Mouse (Mus musculus) hindbrain, embryonic 13.5 days (tissue): Measurements from ENCODE around the gene Il1f9. TPM values are rescaled to one million over a fixed set of nuclear protein-coding genes. Genes with fewer than 3 reads are reported as not detected.
"Not testable (repeated sequence)": the region's sequence is repeated elsewhere in the genome, so short reads cannot be mapped to it uniquely, and the experiment has no call there.

Source experiments
- ATAC-seq: fragments of 200-750 bp; cut with Nextera tagmentation; 2 replicates; pipeline ENCODE4 v1.8.0; 2017; ENCODE audit warnings: moderate TSS enrichment; ENCODE audit not compliant: low FRiP score
- H3K27ac ChIP-seq: fragments of 300-500 bp; sonication (generic); 2 replicates; pipeline ENCODE4 v1.5.1; 2015; ENCODE audit warnings: inconsistent platforms, mild to moderate bottlenecking, moderate library complexity
- H3K27me3 ChIP-seq: fragments of 300-500 bp; sonication (generic); 2 replicates; pipeline ENCODE4 v1.6.1; 2015; ENCODE audit warnings: mild to moderate bottlenecking, inconsistent platforms
- H3K36me3 ChIP-seq: fragments of 300-500 bp; sonication (generic); 2 replicates; pipeline ENCODE4 v1.6.1; 2015; ENCODE audit warnings: mild to moderate bottlenecking, inconsistent platforms
- H3K4me1 ChIP-seq: fragments of 300-500 bp; sonication (generic); replicated peaks from 2 replicates; pipeline ENCODE4 v1.6.1; 2015; ENCODE audit warnings: inconsistent platforms
- H3K4me2 ChIP-seq: fragments of 300-500 bp; sonication (generic); 2 replicates; pipeline ENCODE4 v1.6.1; 2015; ENCODE audit warnings: inconsistent platforms, mild to moderate bottlenecking, moderate library complexity
- H3K4me3 ChIP-seq: fragments of 300-500 bp; sonication (generic); 2 replicates; pipeline ENCODE4 v1.5.1; 2015; ENCODE audit warnings: mild to moderate bottlenecking, inconsistent platforms
- H3K9ac ChIP-seq: fragments of 300-500 bp; sonication (generic); 2 replicates; pipeline ENCODE4 v1.6.1; 2015; ENCODE audit warnings: mild to moderate bottlenecking, inconsistent platforms
- H3K9me3 ChIP-seq: fragments of 300-500 bp; sonication (generic); 2 replicates; pipeline ENCODE4 v1.6.1; 2016; ENCODE audit warnings: inconsistent platforms
- WGBS: fragments of 180-500 bp; shearing (Covaris S2); methylation state at CpG from one replicate; pipeline ENCODE4 v1.1.7; 2015; 5-methylcytosine and 5-hydroxymethylcytosine counted together
- polyA plus RNA-seq: library from polyadenylated mRNA; unstranded; fragments of >200 nt; fragmentation: Nextera tagmentation; extraction: Ambion mirVana; gene quantifications from 2 replicates; pipeline ENCODE4 v1.2.1, GENCODE M21; 2015

The Il1f9 gene
- polyA plus RNA-seq, result not detected in 2 replicates

DNA sequence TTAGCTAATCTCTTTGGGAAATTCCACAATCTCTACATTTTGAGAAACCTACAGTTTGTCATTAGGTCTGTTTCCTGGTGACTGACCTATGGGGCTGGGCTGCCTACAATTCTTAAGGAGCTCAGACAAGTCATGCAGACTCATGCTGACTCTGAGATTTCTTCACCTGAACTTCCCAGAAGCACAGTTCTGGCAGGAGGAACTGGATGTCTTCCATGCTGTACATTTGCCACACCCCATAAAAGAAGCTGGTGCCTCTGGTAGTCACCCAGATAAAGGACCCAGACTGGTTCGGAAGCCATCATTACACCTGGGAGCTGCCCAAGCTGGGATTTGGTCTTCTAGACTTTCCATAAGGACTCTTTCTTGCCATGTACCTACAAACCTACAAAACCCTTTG, at the start of gene Il1f9:
Il1f9 (plus strand) TSS at position 301 of the 400 bp plus-strand sequence.
- 96% methylated on average over 1 of the region's 1 CpGs for WGBS
- ATAC-seq, result no peak
- no peak within 1 kb of the TSS for H3K4me2 ChIP-seq
- H3K9ac ChIP-seq, result no peak within 1 kb of the TSS
- H3K27me3 ChIP-seq, result no peaks in the 10 kb centered on the region
- no peaks in the 10 kb centered on the region for H3K4me1 ChIP-seq
- H3K9me3 ChIP-seq, result no peaks in the 10 kb centered on the region
- no peaks in the 10 kb centered on the region for H3K36me3 ChIP-seq
- H3K4me3 ChIP-seq, result no peak within 1 kb of the TSS
- no peak within 1 kb of the TSS for H3K27ac ChIP-seq

DNA sequence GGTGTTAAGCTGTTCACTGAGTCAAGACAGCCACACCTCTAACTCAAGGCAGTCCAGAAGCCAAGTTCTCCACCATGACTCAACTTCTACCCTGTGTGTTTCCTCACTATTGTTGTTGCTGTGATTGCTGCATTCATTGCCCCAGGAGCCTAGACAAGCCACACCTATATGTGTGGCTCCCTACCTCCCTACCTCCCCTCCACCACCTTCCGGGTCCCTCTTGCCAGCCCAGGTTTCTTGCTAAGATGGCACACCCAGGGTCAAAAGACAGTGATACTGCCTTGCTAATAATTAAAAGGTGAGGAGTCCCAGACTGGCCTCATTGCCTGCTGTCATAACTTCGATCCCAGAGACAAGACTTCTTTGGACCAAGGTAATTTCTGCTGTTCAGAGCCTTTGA, 33.4 kb upstream of the Il1f9 start, which contains the start of gene Il1f8:
Il1f8 (plus strand) TSS at position 301 of the 400 bp plus-strand sequence.
- no peak for ATAC-seq
- Histone ChIP-seq H3K36me3 (no peaks in the 10 kb centered on the region), H3K9me3 (no peaks in the 10 kb centered on the region), H3K4me2 (no peak within 1 kb of the TSS), H3K27me3 (no peaks in the 10 kb centered on the region), H3K4me1 (no peaks in the 10 kb centered on the region), H3K9ac (no peak within 1 kb of the TSS), H3K4me3 (no peak within 1 kb of the TSS), H3K27ac (no peak within 1 kb of the TSS)
- WGBS, result 84% methylated on average over 2 of the region's 2 CpGs

DNA sequence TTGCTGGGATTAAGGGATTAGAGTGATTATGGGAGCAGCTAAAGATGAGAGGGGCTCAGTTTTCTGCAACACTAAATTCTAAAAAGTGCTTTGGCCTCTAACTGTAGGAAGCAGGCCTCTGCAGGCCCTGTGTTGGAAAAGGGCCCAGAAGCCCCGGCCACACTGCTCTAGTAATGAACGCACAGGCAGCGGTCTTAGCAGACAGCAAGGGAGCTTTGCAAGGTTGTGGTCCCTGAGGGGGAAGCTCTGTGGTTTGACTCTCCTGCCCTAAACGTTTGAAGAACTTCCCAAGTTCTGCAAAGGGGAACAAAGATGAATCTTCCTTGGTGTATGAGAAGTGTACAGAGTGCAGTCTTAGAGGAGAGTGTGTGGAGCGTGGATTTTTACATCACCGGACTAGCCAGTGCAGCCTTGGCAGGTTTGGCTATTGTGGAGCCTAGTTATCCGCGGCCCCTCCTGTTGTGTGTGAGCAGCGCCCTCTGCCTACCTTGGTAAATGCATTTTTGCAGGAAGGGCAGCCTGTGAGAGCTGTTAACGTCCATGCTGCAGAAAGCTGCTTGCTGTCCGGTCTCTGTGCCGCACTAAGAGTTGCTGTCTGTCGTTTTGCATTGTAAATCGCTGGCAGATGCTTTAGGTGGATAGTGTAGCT, 4.5 kb upstream of the Il1f9 start:
- H3K4me2 ChIP-seq, result peak overlapping the region; percentile 39
- H3K27ac ChIP-seq, H3K27me3 ChIP-seq, H3K9ac ChIP-seq, H3K36me3 ChIP-seq, H3K9me3 ChIP-seq, H3K4me3 ChIP-seq, H3K4me1 ChIP-seq: not testable (repeated sequence)
- peak; percentile 87 for ATAC-seq
- WGBS, result 13% methylated on average over 14 of the region's 14 CpGs

DNA sequence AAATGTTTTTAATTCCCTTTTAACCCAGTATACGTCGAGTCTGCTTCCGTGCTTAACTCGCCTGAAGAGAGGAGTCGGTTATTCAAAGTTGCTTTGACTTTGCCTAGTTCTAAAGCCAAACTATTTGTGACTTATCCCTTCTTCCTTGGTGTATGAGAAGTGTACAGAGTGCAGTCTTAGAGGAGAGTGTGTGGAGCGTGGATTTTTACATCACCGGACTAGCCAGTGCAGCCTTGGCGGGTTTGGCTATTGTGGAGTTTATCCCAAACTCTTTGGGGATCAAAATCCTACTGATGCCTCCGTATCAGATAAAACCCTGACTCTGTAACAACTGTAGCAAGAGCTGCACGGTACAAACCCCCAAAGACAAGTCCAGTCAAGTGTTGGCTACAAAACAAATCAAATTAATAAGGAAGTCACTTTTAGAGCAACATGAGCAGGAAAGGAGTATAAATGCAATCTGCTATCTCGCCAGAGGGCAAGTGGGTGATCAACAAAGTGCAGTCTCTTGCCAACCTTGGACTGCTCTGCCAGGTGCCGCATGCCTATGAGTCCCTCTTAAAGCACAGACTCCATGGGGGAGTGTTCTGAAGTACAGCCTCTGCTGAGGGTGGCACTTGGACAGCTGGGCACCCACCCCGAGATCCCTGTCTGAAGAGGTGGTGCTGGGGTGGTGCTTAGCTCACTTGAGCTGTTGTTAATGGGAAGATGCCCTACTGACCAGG, 3.7 kb upstream of the Il1f9 start:
- H3K27me3 ChIP-seq, H3K36me3 ChIP-seq, H3K4me3 ChIP-seq, H3K4me1 ChIP-seq, H3K9ac ChIP-seq, H3K9me3 ChIP-seq, H3K27ac ChIP-seq: not testable (repeated sequence)
- H3K4me2 ChIP-seq, result peak overlapping the region; percentile 39
- ATAC-seq, result peak; percentile 66; the same call in 1 of the 2 replicates
- 71% methylated on average over 13 of the region's 13 CpGs for WGBS

DNA sequence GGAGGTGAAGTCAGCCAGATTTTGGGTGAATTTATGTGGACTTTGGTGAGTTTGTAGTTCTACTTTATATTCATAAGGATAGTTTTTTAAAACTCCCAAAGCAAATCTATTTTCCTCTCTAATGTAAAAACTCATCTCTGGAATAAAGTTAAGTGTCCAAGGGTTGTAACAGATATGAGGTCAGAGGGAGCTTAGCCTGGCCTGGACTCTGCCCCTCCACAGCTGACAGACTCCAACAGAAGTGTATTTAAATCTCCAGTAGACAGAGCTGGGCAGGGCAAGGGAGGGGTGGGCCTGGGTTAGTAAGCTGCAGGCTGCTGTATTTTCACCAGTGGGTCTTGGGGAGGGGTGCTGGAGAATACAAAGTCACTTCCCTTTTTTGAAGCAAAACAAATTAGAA, 2.2 kb upstream of the Il1f9 start:
- not testable (repeated sequence) for H3K27ac ChIP-seq, ATAC-seq, H3K36me3 ChIP-seq

DNA sequence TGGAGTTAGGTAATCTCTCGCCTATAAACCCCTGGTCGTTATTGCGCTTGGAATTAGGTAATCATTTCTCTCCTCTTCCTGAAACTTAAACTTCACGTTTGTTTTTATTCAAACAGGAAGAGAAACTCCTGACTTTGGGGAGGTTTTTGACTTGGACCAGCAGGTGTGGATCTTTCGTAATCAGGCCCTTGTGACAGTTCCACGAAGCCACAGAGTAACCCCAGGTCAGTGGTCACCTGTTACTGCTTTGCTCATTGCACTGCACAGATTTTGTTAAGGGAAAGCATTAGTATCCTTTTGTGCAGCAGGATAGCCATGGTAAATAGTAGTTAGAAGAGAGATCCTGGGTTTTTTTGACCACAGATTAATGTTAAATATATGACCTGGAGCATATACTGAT, 1.3 kb downstream of the Il1f9 start:
- ATAC-seq, result no peak
- no peak overlapping the region for H3K4me2 ChIP-seq
- H3K27me3 ChIP-seq, result no peaks in the 10 kb centered on the region
- H3K9ac ChIP-seq, result no peak overlapping the region
- no peak overlapping the region for H3K4me3 ChIP-seq
- H3K4me1 ChIP-seq, result no peaks in the 10 kb centered on the region
- WGBS, result 86% methylated on average over 6 of the region's 6 CpGs
- H3K36me3 ChIP-seq, result no peaks in the 10 kb centered on the region
- no peak overlapping the region for H3K27ac ChIP-seq
- H3K9me3 ChIP-seq, result no peaks in the 10 kb centered on the region

More for the DNA sequence above, 2.2 kb upstream of the Il1f9 start:
- H3K4me3 ChIP-seq, H3K9me3 ChIP-seq, H3K27me3 ChIP-seq, H3K4me2 ChIP-seq, H3K4me1 ChIP-seq, H3K9ac ChIP-seq: not testable (repeated sequence)

DNA sequence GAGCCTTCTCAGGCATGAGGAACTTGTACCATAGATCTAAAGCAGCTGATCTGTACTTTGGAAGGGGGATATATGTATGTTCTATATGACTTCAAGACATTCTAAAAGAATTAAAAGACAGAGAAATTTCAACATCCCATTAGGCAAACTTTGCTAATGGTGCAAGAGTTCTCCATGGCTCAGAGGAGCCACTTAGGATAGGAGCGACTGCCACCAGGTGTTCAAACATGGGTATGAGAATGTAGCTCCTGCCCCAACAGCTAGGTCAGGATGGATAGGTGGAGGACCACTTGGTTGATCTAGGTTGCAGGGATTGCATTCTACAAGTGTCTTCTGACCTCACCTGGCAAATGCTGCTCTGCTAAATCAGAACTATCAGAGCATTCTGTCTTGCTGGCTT, 1.9 kb downstream of the Il1f9 start:
- Histone ChIP-seq H3K27ac (no peak overlapping the region), H3K4me2 (no peak overlapping the region), H3K9me3 (no peaks in the 10 kb centered on the region), H3K4me1 (no peaks in the 10 kb centered on the region), H3K27me3 (no peaks in the 10 kb centered on the region), H3K36me3 (no peaks in the 10 kb centered on the region), H3K9ac (no peak overlapping the region), H3K4me3 (no peak overlapping the region)
- no peak for ATAC-seq
- WGBS, result 65% methylated on average over 1 of the region's 1 CpGs

DNA sequence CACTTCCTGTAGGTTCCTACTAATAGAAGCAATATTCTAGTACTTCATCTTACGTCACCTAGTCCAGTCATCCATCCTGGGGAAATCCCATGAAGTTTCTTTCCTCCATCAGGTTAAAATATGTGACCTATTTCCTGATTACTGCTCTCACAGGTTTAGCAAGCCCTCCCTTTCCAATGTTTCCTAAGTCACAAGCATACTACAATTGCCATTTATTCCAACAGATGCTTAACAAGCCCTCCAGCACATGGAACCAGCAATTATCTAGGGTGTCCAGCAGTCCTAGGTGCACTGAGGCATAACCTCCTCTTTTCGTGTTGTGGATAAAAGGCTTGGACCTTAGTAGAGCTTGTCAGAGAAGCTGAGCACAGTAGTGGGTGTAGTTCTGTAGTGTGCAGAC, 28.8 kb downstream of the Il1f9 start, which contains the start of gene Il1f6:
Il1f6 (plus strand) TSS at position 301 of the 400 bp plus-strand sequence.
- Histone ChIP-seq H3K9ac (no peak within 1 kb of the TSS), H3K27me3 (no peaks in the 10 kb centered on the region), H3K36me3 (no peaks in the 10 kb centered on the region), H3K27ac (no peak within 1 kb of the TSS), H3K4me1 (no peaks in the 10 kb centered on the region), H3K9me3 (no peaks in the 10 kb centered on the region), H3K4me3 (no peak within 1 kb of the TSS), H3K4me2 (no peak within 1 kb of the TSS)
- ATAC-seq, result no peak
- 81% methylated on average over 2 of the region's 2 CpGs for WGBS

DNA sequence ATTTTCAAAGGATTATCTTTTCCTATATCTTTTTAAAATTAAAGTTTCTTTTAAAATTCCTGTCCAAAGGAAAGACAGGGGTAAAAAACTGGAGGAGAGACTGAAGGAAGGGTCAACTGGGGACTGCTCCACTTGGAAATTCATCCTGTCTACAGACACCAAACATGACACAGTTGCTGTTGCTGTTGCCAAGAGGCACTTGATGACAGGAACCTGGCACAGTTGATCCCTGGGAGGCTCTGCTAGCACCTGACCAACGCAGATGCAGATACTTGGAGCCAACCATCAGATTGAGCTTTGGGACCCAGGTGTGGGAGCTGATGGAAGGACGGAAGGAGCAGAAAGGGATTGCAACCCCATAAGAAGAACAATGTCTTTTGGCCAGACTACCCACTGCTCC, 40.9 kb downstream of the Il1f9 start:
- Histone ChIP-seq H3K9me3 (no peaks in the 10 kb centered on the region), H3K9ac (no peak overlapping the region), H3K27ac (no peak overlapping the region), H3K4me2 (no peak overlapping the region), H3K4me1 (no peaks in the 10 kb centered on the region), H3K27me3 (no peaks in the 10 kb centered on the region), H3K4me3 (no peak overlapping the region), H3K36me3 (no peaks in the 10 kb centered on the region)
- ATAC-seq, result no peak
- 88% methylated on average over 2 of the region's 2 CpGs for WGBS

Other genes starting within 250 kb of the Il1f9 start
- gene Hnmt, start 137.1 kb upstream of the Il1f9 start, polyA plus RNA-seq, result 4.7 and 5.8 TPM in 2 replicates
- not detected in 2 replicates for gene Tbpl2, start 89.9 kb upstream of the Il1f9 start, polyA plus RNA-seq
- not detected in 2 replicates for gene Il1f8, start 33.3 kb upstream of the Il1f9 start, polyA plus RNA-seq
- gene Il1f6, start 28.9 kb downstream of the Il1f9 start, polyA plus RNA-seq, result not detected in 2 replicates
- not detected in 2 replicates for gene Il1f5, start 90.5 kb downstream of the Il1f9 start, polyA plus RNA-seq
- not detected in 2 replicates for gene Il1f10, start 104.7 kb downstream of the Il1f9 start, polyA plus RNA-seq
- 0.16 and 0.44 TPM in 2 replicates for gene Il1rn, start 150.4 kb downstream of the Il1f9 start, polyA plus RNA-seq
- gene Psd4, start 181.1 kb downstream of the Il1f9 start, polyA plus RNA-seq, result 0.30 and 0.74 TPM in 2 replicates